Mouse (Mus musculus): Measurements from ENCODE around the gene Snrpc. TPM values are rescaled to one million over a fixed set of nuclear protein-coding genes. Genes with fewer than 3 reads are reported as not detected.

The Snrpc gene
- polyA plus RNA-seq, 1 experiment = 113 TPM

GRCm38 (mm10) chr17:27800710-27801648 lies 37.0 kb upstream of the Snrpc start:
- Histone ChIP-seq H3K4me3 (ENCODE audit: insufficient read depth, low read length) (no peak overlapping the region), H3K27ac (ENCODE audit: insufficient read depth, low read depth, low read length) (peak overlapping the region; percentile 21; the same call in 1 of the 2 replicates), H3K4me1 (ENCODE audit: control insufficient read depth, insufficient read depth, low read length) (peaks cover 39% of the 10 kb centered on the region)
- TF ChIP-seq CTCF (IDR thresholded peaks at IDR 0.05; ENCODE audit: low read depth, low read length) = no peak
- TF ChIP-seq POLR2A (IDR thresholded peaks at IDR 0.05; ENCODE audit: borderline replicate concordance, low read depth, low read length) = no peak

- H3K4me3 ChIP-seq (ENCODE audit: insufficient read depth, low read length) = no peak overlapping the region
- TF ChIP-seq CTCF (IDR thresholded peaks at IDR 0.05; ENCODE audit: low read depth, low read length) = no peak
- no peak for TF ChIP-seq POLR2A (IDR thresholded peaks at IDR 0.05; ENCODE audit: borderline replicate concordance, low read depth, low read length)
- no peak overlapping the region for H3K27ac ChIP-seq (ENCODE audit: insufficient read depth, low read depth, low read length)
- H3K4me1 ChIP-seq (ENCODE audit: control insufficient read depth, insufficient read depth, low read length) = peaks cover 28% of the 10 kb centered on the region
These were observed 34.2 kb upstream of the Snrpc start for GRCm38 (mm10) chr17:27803752-27804151.

- Histone ChIP-seq H3K4me1 (ENCODE audit: control insufficient read depth, insufficient read depth, low read length) (peaks cover 26% of the 10 kb centered on the region), H3K27ac (ENCODE audit: insufficient read depth, low read depth, low read length) (no peak overlapping the region), H3K4me3 (ENCODE audit: insufficient read depth, low read length) (no peak overlapping the region)
- TF ChIP-seq POLR2A (IDR thresholded peaks at IDR 0.05; ENCODE audit: borderline replicate concordance, low read depth, low read length) (no peak), CTCF (IDR thresholded peaks at IDR 0.05; ENCODE audit: low read depth, low read length) (no peak)
These were observed 33.7 kb upstream of the Snrpc start for GRCm38 (mm10) chr17:27804156-27804690.

- no peak overlapping the region for H3K4me3 ChIP-seq (ENCODE audit: insufficient read depth, low read length)
- H3K4me1 ChIP-seq (ENCODE audit: control insufficient read depth, insufficient read depth, low read length) = peaks cover 21% of the 10 kb centered on the region
- no peak for TF ChIP-seq POLR2A (IDR thresholded peaks at IDR 0.05; ENCODE audit: borderline replicate concordance, low read depth, low read length)
- no peak for TF ChIP-seq CTCF (IDR thresholded peaks at IDR 0.05; ENCODE audit: low read depth, low read length)
- no peak overlapping the region for H3K27ac ChIP-seq (ENCODE audit: insufficient read depth, low read depth, low read length)
These were observed 32.9 kb upstream of the Snrpc start for GRCm38 (mm10) chr17:27804803-27805770.

- Histone ChIP-seq H3K27ac (ENCODE audit: insufficient read depth, low read depth, low read length) (no peak overlapping the region), H3K4me1 (ENCODE audit: control insufficient read depth, insufficient read depth, low read length) (peaks cover 21% of the 10 kb centered on the region), H3K4me3 (ENCODE audit: insufficient read depth, low read length) (no peak overlapping the region)
- TF ChIP-seq POLR2A (IDR thresholded peaks at IDR 0.05; ENCODE audit: borderline replicate concordance, low read depth, low read length) = no peak
- no peak for TF ChIP-seq CTCF (IDR thresholded peaks at IDR 0.05; ENCODE audit: low read depth, low read length)
These were observed 30.3 kb upstream of the Snrpc start for GRCm38 (mm10) chr17:27807542-27808078.

- Histone ChIP-seq H3K4me3 (ENCODE audit: insufficient read depth, low read length) (no peak overlapping the region), H3K4me1 (ENCODE audit: control insufficient read depth, insufficient read depth, low read length) (peaks cover 17% of the 10 kb centered on the region), H3K27ac (ENCODE audit: insufficient read depth, low read depth, low read length) (no peak overlapping the region)
- TF ChIP-seq CTCF (IDR thresholded peaks at IDR 0.05; ENCODE audit: low read depth, low read length) (no peak), POLR2A (IDR thresholded peaks at IDR 0.05; ENCODE audit: borderline replicate concordance, low read depth, low read length) (no peak)
These were observed 27.2 kb upstream of the Snrpc start for GRCm38 (mm10) chr17:27810569-27811331.

- TF ChIP-seq POLR2A (IDR thresholded peaks at IDR 0.05; ENCODE audit: borderline replicate concordance, low read depth, low read length) (no peak), CTCF (IDR thresholded peaks at IDR 0.05; ENCODE audit: low read depth, low read length) (no peak)
- H3K27ac ChIP-seq (ENCODE audit: insufficient read depth, low read depth, low read length) = no peak overlapping the region
- peaks cover 20% of the 10 kb centered on the region for H3K4me1 ChIP-seq (ENCODE audit: control insufficient read depth, insufficient read depth, low read length)
- no peak overlapping the region for H3K4me3 ChIP-seq (ENCODE audit: insufficient read depth, low read length)
These were observed 26.0 kb upstream of the Snrpc start for GRCm38 (mm10) chr17:27811980-27812379.

- TF ChIP-seq CTCF (IDR thresholded peaks at IDR 0.05; ENCODE audit: low read depth, low read length) (no peak), POLR2A (IDR thresholded peaks at IDR 0.05; ENCODE audit: borderline replicate concordance, low read depth, low read length) (no peak)
- H3K4me1 ChIP-seq (ENCODE audit: control insufficient read depth, insufficient read depth, low read length) = peaks cover 22% of the 10 kb centered on the region
- H3K27ac ChIP-seq (ENCODE audit: insufficient read depth, low read depth, low read length) = no peak overlapping the region
- H3K4me3 ChIP-seq (ENCODE audit: insufficient read depth, low read length) = no peak overlapping the region
These were observed 23.3 kb upstream of the Snrpc start for GRCm38 (mm10) chr17:27814606-27815005.
